Mouse (Mus musculus): ENCODE measurements around the gene R3hdm4. TPM values are rescaled to one million over a fixed set of nuclear protein-coding genes. Genes with fewer than 3 reads are reported as not detected.

R3hdm4 gene
- total RNA-seq, 2 experiments from 2014 or later, result 39.1 to 64.6 TPM

- peak; percentile 52 for ATAC-seq (replicated peaks; ENCODE audit: poor library complexity, severe bottlenecking)
Measured at GRCm38 (mm10) chr10:79945507-79946234, 24.7 kb upstream of the R3hdm4 start.

- ATAC-seq (replicated peaks; ENCODE audit: poor library complexity, severe bottlenecking), result no peak
Measured at GRCm38 (mm10) chr10:79943471-79943901, 22.5 kb upstream of the R3hdm4 start.

- no peak for ATAC-seq (replicated peaks; ENCODE audit: poor library complexity, severe bottlenecking)
Measured at GRCm38 (mm10) chr10:79942988-79943387, 22.0 kb upstream of the R3hdm4 start.

GRCm38 (mm10) chr10:79940749-79941148, 19.7 kb upstream of the R3hdm4 start:
- peak; percentile 77 for ATAC-seq (replicated peaks; ENCODE audit: poor library complexity, severe bottlenecking)

GRCm38 (mm10) chr10:79937775-79938526, 16.9 kb upstream of the R3hdm4 start:
- no peak for ATAC-seq (replicated peaks; ENCODE audit: poor library complexity, severe bottlenecking)

- ATAC-seq (replicated peaks; ENCODE audit: poor library complexity, severe bottlenecking), result peak; percentile 68
Measured at GRCm38 (mm10) chr10:79936911-79937441, 16.0 kb upstream of the R3hdm4 start.

- ATAC-seq (replicated peaks; ENCODE audit: poor library complexity, severe bottlenecking), result no peak
Measured at GRCm38 (mm10) chr10:79936284-79936910, 15.4 kb upstream of the R3hdm4 start.

- no peak for ATAC-seq (replicated peaks; ENCODE audit: poor library complexity, severe bottlenecking)
Measured at GRCm38 (mm10) chr10:79934794-79935569, 14.0 kb upstream of the R3hdm4 start.

- ATAC-seq (replicated peaks; ENCODE audit: poor library complexity, severe bottlenecking), result peak; percentile 16; the same call in 1 of the 2 replicates
Measured at GRCm38 (mm10) chr10:79934272-79934721, 13.3 kb upstream of the R3hdm4 start.

- no peak for ATAC-seq (replicated peaks; ENCODE audit: poor library complexity, severe bottlenecking)
Measured at GRCm38 (mm10) chr10:79933861-79934260, 12.9 kb upstream of the R3hdm4 start.

- no peak for ATAC-seq (replicated peaks; ENCODE audit: poor library complexity, severe bottlenecking)
Measured at GRCm38 (mm10) chr10:79933145-79933679, 12.2 kb upstream of the R3hdm4 start.

- no peak for ATAC-seq (replicated peaks; ENCODE audit: poor library complexity, severe bottlenecking)
Measured at GRCm38 (mm10) chr10:79932736-79933135, 11.7 kb upstream of the R3hdm4 start.

GRCm38 (mm10) chr10:79931797-79932196, 10.8 kb upstream of the R3hdm4 start:
- ATAC-seq (replicated peaks; ENCODE audit: poor library complexity, severe bottlenecking), result no peak

GRCm38 (mm10) chr10:79930826-79931186, 9.8 kb upstream of the R3hdm4 start:
- no peak for ATAC-seq (replicated peaks; ENCODE audit: poor library complexity, severe bottlenecking)

- no peak for ATAC-seq (replicated peaks; ENCODE audit: poor library complexity, severe bottlenecking)
Measured at GRCm38 (mm10) chr10:79929967-79930825, 9.2 kb upstream of the R3hdm4 start.

GRCm38 (mm10) chr10:79928907-79929701, 8.1 kb upstream of the R3hdm4 start:
- no peak for ATAC-seq (replicated peaks; ENCODE audit: poor library complexity, severe bottlenecking)

- peak; percentile 46 for ATAC-seq (replicated peaks; ENCODE audit: poor library complexity, severe bottlenecking)
Measured at GRCm38 (mm10) chr10:79928030-79928694, 7.2 kb upstream of the R3hdm4 start.

Data from granulocyte monocyte progenitor cell, adult 5-6 weeks (primary cell).